Mouse (Mus musculus) erythroblast, embryonic 14.5 days (primary cell): ENCODE results near the gene Fam135a.

ENCODE experiments used
- GATA1 ChIP-seq: IDR thresholded peaks from 2 replicates; pipeline ENCODE4 v1.6.1; 2012; ENCODE audit warnings: low read length, inconsistent platforms, mixed read lengths
- TAL1 ChIP-seq: IDR thresholded peaks from 3 replicates; pipeline ENCODE4 v1.6.1; 2012; ENCODE audit warnings: low read length, inconsistent platforms, mixed read lengths

DNA sequence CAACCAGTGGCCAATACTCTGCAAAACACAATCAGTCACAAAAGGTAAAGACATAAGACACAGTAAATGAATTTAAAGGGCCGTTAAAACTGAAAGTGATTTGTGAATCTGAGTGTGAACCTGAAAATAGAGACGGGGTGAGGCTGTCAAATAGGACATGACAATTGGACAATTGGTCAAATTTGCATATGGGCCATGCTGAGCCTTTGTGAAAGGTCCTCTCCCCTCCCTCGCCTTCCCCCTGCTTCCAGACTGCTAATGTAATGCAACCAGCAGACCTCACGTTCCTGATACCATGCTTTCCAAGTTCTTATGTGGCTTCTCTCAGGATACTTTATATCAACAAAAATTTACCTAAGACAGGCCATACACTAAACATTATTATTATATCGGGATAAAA, 57.1 kb downstream of the Fam135a start:
- TF ChIP-seq TAL1 (no peak), GATA1 (no peak)
